Mouse (Mus musculus) layer of hippocampus, postnatal 25 days (tissue): ENCODE measurements around the gene Ccl7. TPM values are rescaled to one million over a fixed set of nuclear protein-coding genes. Genes with fewer than 3 reads are reported as not detected.
A peak's percentile ranks its signal among the peaks of the same experiment; 100 is the strongest.

Experiments used
- DNase-seq, 2 experiments: peaks; one replicate each; pipeline ENCODE4 v3.0.0; 2022; ENCODE audit warnings: mixed read lengths in 2 of 2, low spot score in 1 of 2; ENCODE audit errors: extremely low spot score in 1 of 2
- total RNA-seq, 2 experiments: library from RNA; stranded (reverse); gene quantifications; 2 replicates each; pipeline ENCODE4 v1.2.3; 2021

Gene Ccl7
- total RNA-seq, 2 experiments from 2014 or later: not detected

DNA sequence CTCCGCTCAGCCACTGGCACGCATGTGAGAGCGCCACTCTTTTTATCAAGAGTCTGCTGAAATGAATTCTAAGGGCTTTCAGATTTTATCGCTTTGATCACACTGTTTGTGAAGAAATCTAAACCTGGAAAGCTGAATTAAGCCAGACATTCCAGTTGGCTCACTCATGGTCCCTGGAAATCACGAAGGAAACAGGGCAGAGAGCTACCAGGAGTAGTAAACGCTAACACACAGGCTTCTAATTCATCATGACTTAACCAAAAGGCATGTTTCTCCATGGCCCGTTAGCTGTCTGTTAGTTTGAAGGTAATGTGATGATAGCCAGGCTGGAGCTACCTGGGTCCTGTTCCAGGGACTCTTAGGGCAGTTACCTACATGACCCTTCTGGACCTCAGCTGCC is 11.1 kb upstream of the Ccl7 start:
- no peak for DNase-seq

DNA sequence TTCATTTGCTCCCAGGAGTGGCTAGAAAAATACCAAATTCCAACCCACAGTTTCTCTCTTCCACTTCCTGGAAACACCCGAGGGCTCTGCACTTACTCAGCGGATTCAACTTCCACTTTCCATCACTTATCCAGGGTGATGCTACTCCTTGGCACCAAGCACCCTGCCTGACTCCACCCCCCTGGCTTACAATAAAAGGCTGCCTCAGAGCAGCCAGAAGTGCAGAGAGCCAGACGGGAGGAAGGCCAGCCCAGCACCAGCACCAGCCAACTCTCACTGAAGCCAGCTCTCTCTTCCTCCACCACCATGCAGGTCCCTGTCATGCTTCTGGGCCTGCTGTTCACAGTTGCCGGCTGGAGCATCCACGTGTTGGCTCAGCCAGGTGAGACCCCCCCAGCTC is 10.2 kb upstream of the Ccl7 start, which contains the start of gene Ccl2:
Gene Ccl2 (plus strand): TSS at position 216 of the 400 bp plus-strand sequence.
- peak in 1 of 2 experiments; percentile 20 for DNase-seq

DNA sequence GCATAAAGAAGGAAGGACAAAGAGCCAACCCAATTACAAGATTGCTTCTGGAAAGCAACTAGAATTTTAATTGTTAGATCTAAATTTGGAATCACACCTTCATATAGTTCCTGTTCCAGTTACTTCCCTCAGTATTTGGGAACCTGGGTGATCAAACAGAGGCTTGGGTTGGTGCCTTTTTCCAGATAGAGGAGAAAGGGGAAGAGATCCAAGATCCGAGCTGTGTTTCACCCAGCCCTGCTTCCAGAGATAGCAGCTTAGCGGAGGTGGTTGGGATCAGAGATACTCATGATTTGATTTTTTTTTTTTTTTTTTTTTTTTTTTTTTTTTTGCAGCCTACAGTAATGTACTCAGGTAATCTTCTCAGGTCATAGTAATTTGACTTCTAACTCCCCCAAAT is 9.7 kb upstream of the Ccl7 start:
- DNase-seq: no peak

DNA sequence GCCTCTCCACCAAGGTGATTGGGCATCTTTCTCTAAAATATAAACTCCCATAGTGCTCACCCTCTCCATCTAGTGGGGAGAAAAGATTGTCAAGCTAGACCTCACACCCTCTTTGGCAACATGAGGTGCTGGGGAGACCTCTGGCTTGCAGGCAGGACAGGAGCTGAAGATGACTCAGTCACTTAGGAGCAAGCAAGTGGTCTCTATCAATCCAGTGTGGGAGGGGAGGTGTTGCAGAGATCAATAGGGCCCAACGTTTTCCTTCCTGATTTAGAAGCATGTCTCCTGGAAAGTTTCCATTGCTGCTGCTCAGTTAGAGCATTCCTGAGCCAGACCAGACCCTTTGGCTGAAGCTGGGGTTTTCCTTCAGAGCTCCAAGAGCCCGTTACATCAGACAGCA is 7.0 kb upstream of the Ccl7 start, which contains the start of gene Gm17268:
Gene Gm17268 (minus strand): TSS at position 28 of the 400 bp plus-strand sequence.
- DNase-seq: no peak

DNA sequence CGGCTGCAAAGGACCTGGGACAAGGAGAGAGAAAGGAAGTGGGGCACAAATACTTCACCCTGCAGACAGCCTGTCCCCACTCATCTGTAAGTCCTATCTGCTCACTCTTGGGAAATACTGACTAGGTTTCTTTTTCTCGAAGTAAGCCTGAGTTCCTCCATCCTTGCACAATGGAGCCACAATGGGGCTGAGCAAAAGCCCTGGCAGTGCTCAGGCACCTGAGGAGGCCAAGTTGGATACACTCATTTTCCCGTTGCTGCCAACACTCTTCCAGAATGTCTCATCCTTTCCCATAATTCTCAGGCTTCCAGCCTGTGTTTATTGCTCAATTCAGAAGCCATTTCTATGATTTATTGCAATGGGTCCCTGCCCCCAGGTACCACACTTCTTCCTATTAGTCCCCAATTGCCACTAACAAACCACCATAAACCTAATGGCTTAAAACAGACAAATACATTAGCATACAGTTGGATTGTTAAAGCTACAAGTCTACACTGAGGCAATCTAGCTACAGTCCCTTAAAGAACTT is 6.3 kb upstream of the Ccl7 start:
- DNase-seq: no peak

DNA sequence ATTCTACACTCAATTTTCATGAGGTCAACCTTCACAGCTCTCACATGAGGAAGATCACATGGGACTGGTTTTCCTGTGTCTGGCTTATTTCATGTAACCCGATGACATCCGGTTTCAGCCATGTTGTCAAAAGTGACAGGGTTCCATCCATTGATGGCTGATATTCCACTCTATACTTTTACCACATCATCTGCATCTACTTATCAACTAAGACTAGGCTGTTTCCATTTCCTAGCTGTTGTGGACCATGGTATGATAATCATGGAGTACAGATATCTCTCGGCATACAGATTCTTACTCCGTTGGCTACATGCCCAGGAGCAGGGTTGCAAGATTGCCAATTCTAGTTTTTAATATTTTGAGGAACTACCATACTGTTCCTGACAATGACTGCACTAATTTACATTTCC is 3.8 kb upstream of the Ccl7 start:
- no peak for DNase-seq

DNA sequence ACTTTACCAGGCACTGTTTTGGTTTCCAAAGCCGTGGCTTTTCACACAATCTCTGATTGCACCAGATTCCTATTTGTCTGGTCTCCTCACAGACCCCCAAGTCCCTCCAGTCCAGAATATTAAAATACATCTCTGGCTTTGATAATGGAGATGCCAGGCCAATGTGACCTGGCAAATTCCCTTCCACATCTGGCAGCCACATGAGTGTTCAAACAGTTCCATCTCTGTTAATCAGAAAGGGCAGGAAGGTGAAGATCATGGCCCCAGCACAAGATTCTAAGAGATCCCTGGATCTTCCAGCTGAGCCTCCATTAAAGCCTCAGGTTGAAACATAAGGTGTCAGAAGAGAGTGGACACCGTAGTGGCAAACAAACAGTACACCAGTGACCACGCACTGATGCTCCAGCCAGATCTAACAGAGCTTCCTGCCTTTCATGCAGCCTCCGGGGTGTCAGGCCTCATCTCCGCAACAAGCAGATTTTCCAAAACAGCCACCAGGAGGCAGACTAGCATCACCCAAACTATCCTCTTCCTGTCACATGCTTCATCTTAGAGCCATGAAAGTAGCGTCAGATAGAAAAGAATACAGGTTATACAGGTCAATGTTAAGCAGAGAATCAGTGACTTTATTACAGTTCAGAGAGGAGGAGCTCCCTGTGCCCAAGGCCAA is 2.4 kb downstream of the Ccl7 start:
- peak in 1 of 2 experiments; percentile 36 for DNase-seq

DNA sequence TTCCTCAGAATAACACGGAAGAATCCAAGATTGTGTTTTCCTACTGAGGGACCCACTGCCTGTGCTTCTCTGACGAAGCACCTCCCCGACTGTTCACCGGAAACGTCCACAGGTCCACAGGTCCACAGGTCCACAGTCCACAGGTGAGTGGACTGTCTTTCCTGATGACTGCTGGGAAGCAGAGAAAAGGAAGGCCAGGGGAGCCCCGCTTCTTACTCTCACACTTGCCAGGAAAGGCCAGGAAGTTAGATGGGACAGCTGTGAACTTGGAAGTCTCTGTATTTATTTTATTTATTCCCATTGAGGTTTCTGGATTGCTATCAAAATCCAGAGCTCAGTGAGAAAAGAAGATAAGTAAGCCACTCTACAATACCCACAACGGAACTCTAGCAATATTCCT is 8.3 kb downstream of the Ccl7 start:
- DNase-seq: no peak

DNA sequence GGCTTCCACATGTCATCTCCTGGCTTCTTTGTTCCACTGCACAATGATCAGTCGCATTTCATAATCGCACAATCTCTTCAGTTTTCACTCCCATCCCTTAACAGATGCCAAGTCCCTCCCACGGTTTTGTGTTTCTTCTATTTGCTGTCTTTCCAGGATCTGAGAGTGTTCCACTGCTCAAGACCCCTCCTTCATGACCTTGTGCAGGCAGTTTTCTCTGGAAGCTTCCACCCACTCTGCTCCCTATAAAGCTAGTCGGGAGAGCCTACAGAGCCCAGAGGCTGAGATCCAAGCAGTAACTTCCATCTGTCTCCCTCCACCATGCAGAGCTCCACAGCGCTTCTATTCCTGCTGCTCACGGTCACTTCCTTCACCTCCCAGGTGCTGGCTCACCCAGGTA is 12.1 kb downstream of the Ccl7 start, which contains the start of gene Ccl11:
Gene Ccl11 (plus strand): TSS at position 178 of the 400 bp plus-strand sequence.
- DNase-seq: no peak

DNA sequence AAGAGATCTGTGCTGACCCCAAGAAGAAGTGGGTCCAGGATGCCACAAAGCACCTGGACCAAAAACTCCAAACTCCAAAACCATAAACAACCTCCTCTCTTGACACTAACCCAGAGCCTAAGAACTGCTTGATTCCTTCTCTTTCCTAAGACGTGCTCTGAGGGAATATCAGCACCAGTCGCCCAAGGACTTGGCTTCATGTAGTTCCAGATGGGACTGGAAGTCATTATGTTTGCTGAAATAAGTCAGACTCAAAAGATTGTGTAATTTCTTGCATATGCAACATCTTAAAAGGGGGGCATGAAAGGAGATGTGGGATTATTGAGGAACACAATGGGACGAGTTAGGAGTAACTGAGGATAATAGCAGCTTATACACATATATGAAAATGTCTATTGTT is 16.7 kb downstream of the Ccl7 start:
- DNase-seq: no peak

DNA sequence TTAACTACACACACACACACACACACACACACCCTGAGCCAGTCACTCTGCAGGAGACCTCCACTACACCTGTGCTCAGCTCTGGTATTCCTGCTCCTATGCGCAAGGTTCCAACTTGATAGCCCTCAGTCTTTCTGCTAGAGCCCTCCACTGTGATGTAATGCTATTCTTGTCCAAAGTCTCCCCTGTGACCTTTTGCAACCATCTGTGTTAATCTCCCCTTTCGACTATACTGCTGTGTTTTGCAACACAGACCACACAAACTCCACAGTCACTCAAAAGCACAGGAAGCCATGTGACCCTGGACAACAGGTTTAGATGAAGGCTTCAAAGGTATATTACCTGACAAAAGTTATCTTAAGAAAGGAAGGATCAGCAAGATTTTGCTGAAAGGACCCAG is 17.9 kb downstream of the Ccl7 start:
- DNase-seq: no peak

DNA sequence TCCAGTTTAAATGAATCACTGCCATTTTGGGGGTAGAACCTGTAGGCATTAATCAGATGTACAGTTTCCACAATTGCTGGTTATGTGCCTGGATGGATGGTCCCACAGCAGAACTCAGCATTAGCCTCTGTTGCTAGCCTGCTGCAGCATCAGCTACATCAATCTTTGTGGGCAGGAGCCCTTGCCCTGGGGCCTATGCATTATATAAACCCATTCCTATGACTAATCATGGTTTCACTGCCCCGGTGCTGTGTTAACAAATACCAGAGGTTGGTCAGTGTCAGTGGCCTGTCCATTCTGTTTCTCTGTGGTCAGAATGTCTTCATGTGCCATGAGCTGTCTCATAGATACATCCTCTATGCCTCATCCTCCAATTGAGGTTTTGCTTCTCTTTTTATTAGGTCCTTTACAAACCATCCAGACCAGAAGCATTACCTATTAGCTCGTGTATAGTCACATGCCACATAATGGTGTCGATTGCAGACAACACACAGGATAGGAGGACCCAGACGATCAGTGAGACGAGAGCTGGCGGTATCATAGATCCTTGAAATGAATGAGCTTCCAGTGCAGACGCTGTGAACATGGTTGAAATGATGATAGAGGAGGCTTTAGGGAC is 21.6 kb downstream of the Ccl7 start:
- no peak for DNase-seq

DNA sequence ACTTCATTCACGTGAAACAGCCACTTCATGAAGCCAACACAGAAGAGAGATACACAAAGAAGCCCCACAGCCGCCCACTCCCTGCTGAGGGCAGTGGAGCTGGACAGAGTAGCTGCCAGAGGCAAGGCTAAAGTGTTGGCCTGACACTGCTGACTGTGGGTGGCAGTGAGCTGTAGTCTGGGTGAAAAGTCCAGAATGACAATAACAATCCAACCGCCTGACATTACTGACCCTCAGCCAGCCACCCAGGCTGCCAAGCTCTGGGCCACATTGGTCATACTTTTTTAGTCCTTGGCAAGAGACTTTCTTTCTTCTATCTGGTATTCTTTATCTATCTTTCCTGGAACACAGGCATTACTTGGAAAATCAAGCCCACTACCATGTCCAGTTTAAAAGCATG is 25.6 kb downstream of the Ccl7 start:
- no peak for DNase-seq

DNA sequence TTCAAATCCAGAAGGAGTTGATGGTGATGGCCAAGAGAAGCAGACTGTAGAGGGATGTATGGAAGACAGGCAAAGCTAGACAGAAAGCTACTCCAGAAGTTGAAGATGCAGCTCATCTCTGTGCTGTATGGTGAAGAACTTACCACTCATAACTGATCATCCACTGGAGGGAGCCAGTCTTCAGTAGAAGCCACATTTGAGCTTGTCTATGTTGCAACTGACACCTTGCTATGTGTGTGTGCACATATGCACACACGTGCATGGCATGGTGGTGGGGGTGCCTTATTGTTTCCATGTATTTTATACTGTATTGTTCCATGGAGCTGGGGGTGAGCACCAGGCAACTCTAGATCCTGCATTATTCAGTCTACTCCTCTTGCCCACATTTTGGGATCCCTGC is 26.9 kb downstream of the Ccl7 start:
- no peak for DNase-seq

DNA sequence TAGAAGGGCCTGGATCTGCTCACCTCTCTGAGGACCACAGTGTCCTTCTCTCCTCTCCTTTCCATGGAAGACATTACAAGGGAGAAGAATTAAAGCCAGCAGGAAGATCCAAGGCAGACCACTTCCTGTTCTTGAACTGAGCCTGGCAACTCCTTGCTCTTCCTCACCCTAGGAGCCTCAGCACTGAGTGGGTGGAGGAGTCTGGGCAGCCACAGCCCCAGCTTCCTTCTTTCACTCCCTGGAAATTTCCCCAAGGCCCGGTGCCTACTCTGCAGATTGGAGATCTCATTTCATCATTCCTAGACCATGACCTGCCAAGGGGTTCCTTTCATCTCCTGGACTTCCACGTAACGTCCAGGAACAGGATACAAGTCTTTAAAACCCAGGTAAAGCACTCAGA is 27.5 kb downstream of the Ccl7 start:
- no peak for DNase-seq

DNA sequence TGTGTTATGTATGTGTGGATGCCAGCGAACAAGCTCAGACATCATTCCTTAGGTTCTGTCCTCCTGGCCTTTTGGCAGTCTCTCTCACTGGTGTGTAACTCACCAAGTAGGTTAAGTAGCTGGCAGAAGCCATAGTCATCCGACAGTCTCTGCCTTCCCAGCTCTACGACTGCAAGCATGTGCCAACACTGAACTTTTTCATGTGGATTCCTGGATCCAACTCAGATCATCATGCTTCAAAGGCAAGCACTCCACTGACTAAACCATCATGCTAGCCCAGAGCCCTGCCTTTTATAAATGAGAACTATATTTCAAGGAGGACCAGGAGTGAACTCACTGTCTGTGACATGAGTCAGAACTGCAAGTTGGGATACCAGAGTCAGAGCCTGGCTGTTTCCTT is 28.2 kb downstream of the Ccl7 start:
- no peak for DNase-seq

DNA sequence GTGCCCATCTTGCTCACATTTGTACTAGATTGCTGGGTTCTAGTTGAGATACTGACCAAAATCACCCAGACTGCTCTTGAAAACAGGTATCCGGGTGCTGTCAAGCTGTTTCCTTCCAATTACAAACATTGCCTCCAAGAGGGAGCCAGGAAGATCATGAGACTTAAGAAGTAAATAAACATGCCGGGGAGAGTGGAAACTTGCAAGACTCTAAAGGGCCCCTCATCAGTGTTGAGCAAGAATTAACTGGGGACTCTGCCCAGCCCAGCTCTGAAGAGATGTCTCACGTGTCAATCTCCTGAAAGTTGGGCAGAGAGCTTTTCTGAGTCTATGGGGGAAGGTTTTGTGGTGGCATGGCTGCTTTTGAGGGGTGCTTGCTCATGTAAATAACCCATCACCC is 31.5 kb downstream of the Ccl7 start:
- no peak for DNase-seq

DNA sequence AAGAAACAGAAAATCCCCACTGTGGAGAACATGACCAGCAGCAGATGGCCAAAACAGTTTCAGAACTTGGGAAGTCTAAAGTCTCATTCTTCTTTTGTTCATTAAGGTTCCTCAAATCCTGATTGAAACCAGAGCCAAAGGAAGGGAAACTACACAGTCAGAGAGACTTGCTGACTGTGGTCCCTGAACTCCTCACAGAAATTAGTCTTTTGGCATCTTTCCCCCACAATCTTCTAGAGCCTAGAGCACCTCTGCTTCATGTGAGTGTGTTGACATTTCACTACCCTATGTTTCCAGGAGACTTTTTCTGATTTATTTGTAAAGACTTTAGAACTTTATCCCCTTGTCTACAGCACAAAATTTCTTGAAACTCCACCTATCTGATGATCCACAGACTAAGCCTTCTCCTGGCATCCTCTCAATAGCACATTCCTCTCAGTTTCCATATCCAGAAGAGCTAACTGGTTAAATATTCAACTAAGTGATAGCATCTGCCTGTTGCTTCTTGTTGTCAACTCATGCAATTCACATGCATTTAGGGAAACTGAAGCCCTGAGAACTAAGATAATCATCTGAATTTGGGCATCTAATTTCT is 32.7 kb downstream of the Ccl7 start:
- DNase-seq: no peak

DNA sequence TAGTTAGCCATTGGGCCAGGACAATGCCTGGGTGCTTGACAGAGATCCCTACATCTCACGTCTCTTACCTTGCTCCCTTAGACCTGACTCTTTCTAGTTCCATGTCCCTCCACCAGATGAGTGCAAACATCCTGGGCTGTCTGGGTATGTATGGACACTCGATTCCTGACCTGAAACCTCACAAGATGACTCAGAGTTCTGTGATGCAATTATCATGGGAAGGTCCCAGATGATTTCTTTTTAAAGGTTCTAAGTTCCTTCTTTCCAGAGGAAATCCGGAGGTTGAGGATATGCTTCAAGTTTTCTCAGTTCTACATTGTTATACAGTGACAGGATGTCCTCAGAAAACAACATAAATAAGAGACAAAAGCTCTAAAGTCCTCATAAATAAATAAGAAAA is 35.4 kb downstream of the Ccl7 start:
- no peak for DNase-seq

DNA sequence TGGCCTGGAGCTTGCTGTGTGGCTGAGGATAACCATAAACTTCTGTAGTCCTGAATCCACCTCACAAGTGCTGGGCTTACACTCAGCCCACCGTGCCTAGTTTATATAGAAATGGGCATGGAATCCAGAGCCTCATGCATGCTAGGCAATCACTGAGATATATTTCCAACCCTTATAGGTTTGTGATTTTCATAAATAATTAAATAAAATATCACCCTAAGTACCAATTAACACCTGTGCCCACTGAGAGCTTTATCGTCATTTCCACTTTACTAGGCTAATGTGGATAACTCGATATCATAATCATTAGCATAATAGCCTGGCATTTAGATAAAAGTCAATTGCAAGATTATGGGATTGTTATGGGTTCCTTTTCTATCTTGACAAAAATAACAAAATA is 38.8 kb downstream of the Ccl7 start:
- no peak for DNase-seq
